Mouse (Mus musculus) MEL (cell line): Measurements from ENCODE around the gene Wdr48.

Experiments
- EP300 ChIP-seq, 2 experiments: IDR thresholded peaks; 2 replicates each; pipeline ENCODE4 v1.6.1; 2011; ENCODE audit warnings: improper control_type of control experiment in 2 of 2, low read length in 2 of 2, low read depth in 1 of 2, mild to moderate bottlenecking in 1 of 2
- JUND ChIP-seq: IDR thresholded peaks from 2 replicates; pipeline ENCODE4 v1.6.1; 2011; ENCODE audit warnings: low read depth, mild to moderate bottlenecking, improper control_type of control experiment, low read length

- TF ChIP-seq EP300 (IDR thresholded peaks at IDR 0.05; ENCODE audit: low read depth in 1 of 2, low read length in 2 of 2) = no peak
- no peak for TF ChIP-seq JUND
These were observed 47.5 kb upstream of the Wdr48 start for GRCm38 (mm10) chr9:119847187-119847586.
